In genomic region chr10:97482150-97482549, GRCm38 (mm10) we compare ENCODE assay signal across 20 mouse cellular contexts. TPM values are rescaled to one million over a fixed set of nuclear protein-coding genes. Genes with fewer than 3 reads are reported as not detected.
A peak's percentile ranks its signal among the peaks of the same experiment; 100 is the strongest.
DNase-seq lines count a peak whose midpoint lies in the region; ATAC-seq lines count a peak whose summit lies in the region.
"Had no signal": no experiment of that assay in that cellular context is flagged by ENCODE, and none has a peak within 500 bp of the region (broad histone marks: within the 10 kb centered on the region; RNA-seq: fewer than 3 reads in every experiment).

No protein-coding gene starts in this region.

- no peak for ATAC-seq in embryonic facial prominence, embryonic 13.5 days (ENCODE audit: insufficient number of reproducible peaks, insufficient read depth, low FRiP score, low TSS enrichment, low read depth)
- ATAC-seq in heart, embryonic 15.5 days (replicated peaks; ENCODE audit: insufficient number of reproducible peaks, insufficient read depth, low FRiP score, low read depth): no peak
- no peak for ATAC-seq in limb, embryonic 15.5 days (ENCODE audit: insufficient number of reproducible peaks, low FRiP score, low TSS enrichment, low read depth)
- ATAC-seq in hindbrain, embryonic 16.5 days: no peak
- ATAC-seq: forebrain, embryonic 16.5 days; midbrain, embryonic 16.5 days had no signal

- no peak overlapping the region for H3K9ac ChIP-seq in embryonic facial prominence, embryonic 13.5 days
- no peak overlapping the region for H3K9ac ChIP-seq in heart, embryonic 15.5 days
- H3K9ac ChIP-seq in limb, embryonic 15.5 days: no peak overlapping the region
- H3K9ac ChIP-seq in hindbrain, embryonic 16.5 days (ENCODE audit: low read depth, low read length): no peak overlapping the region
- H3K9ac ChIP-seq: liver, embryonic 14.5 days had no signal

- no peaks in the 10 kb centered on the region for H3K27me3 ChIP-seq in embryonic facial prominence, embryonic 13.5 days
- no peaks in the 10 kb centered on the region for H3K27me3 ChIP-seq in embryonic facial prominence, embryonic 10.5 days (replicated peaks; ENCODE audit: low read depth, poor library complexity, severe bottlenecking)
- no peaks in the 10 kb centered on the region for H3K27me3 ChIP-seq in heart, embryonic 15.5 days
- no peaks in the 10 kb centered on the region for H3K27me3 ChIP-seq in limb, embryonic 15.5 days
- H3K27me3 ChIP-seq in hindbrain, embryonic 16.5 days (replicated peaks; ENCODE audit: control insufficient read depth, insufficient read depth, low read length): no peaks in the 10 kb centered on the region

- H3K4me2 ChIP-seq in embryonic facial prominence, embryonic 13.5 days: peak overlapping the region; percentile 14; the same call in 1 of the 2 replicates
- H3K4me2 ChIP-seq in heart, embryonic 15.5 days: peak overlapping the region; percentile 1; the same call in 1 of the 2 replicates
- H3K4me2 ChIP-seq in limb, embryonic 15.5 days: peak overlapping the region; percentile 30
- H3K4me2 ChIP-seq in hindbrain, embryonic 16.5 days (ENCODE audit: low read length): no peak overlapping the region

- no peak overlapping the region for H3K4me3 ChIP-seq in embryonic facial prominence, embryonic 13.5 days
- no peak overlapping the region for H3K4me3 ChIP-seq in embryonic facial prominence, embryonic 10.5 days
- no peak overlapping the region for H3K4me3 ChIP-seq in heart, embryonic 15.5 days
- peak overlapping the region; percentile 17; the same call in 1 of the 2 replicates for H3K4me3 ChIP-seq in limb, embryonic 15.5 days
- no peak overlapping the region for H3K4me3 ChIP-seq in hindbrain, embryonic 16.5 days (ENCODE audit: low read length)
- H3K4me3 ChIP-seq: layer of hippocampus, adult 2 months had no signal

- DNase-seq in embryonic facial prominence, embryonic 10.5 days (ENCODE audit: low spot score): no peak
- DNase-seq in heart, postnatal 36 days: no peak
- DNase-seq in NIH3T3 (ENCODE audit: low read depth): peak; percentile 56
- no peak for DNase-seq in thymus, postnatal 25 days
- DNase-seq: adrenal gland, adult 2 months; cerebellum, adult 11-12 months; cerebellum, postnatal 36 days; kidney, postnatal 10 days; right cerebral cortex, adult 18-20 months; thymus, postnatal 4 days had no signal

- H3K9me3 ChIP-seq in embryonic facial prominence, embryonic 13.5 days: no peaks in the 10 kb centered on the region
- H3K9me3 ChIP-seq in embryonic facial prominence, embryonic 10.5 days: no peaks in the 10 kb centered on the region
- H3K9me3 ChIP-seq in heart, embryonic 15.5 days (replicated peaks): no peaks in the 10 kb centered on the region
- H3K9me3 ChIP-seq in limb, embryonic 15.5 days: no peaks in the 10 kb centered on the region
- no peaks in the 10 kb centered on the region for H3K9me3 ChIP-seq in hindbrain, embryonic 16.5 days (ENCODE audit: control insufficient read depth, low read length)

- H3K27ac ChIP-seq in embryonic facial prominence, embryonic 13.5 days: no peak overlapping the region
- H3K27ac ChIP-seq in embryonic facial prominence, embryonic 10.5 days (replicated peaks): no peak overlapping the region
- H3K27ac ChIP-seq in heart, embryonic 15.5 days: no peak overlapping the region
- H3K27ac ChIP-seq in limb, embryonic 15.5 days: no peak overlapping the region
- H3K27ac ChIP-seq in hindbrain, embryonic 16.5 days (ENCODE audit: low read depth, low read length): no peak overlapping the region
- H3K27ac ChIP-seq: layer of hippocampus, adult 2 months; liver, embryonic 14.5 days had no signal

- intact Hi-C loops in heart, postnatal 36 days (cut with DNase I): loop anchor here (2.0 to 5.0 kb wide), 3 partner anchors 85 to 185 kb away; no protein-coding TSS in a partner anchor

- WGBS in embryonic facial prominence, embryonic 13.5 days: 74% methylated on average over 5 of the region's 5 CpGs
- WGBS in embryonic facial prominence, embryonic 10.5 days: 87% methylated on average over 5 of the region's 5 CpGs
- WGBS in heart, embryonic 15.5 days: 88% methylated on average over 5 of the region's 5 CpGs
- 78% methylated on average over 5 of the region's 5 CpGs for WGBS in limb, embryonic 15.5 days
- WGBS in hindbrain, embryonic 16.5 days: 94% methylated on average over 5 of the region's 5 CpGs

- H3K36me3 ChIP-seq in embryonic facial prominence, embryonic 13.5 days: no peaks in the 10 kb centered on the region
- no peaks in the 10 kb centered on the region for H3K36me3 ChIP-seq in embryonic facial prominence, embryonic 10.5 days (replicated peaks)
- no peaks in the 10 kb centered on the region for H3K36me3 ChIP-seq in heart, embryonic 15.5 days
- no peaks in the 10 kb centered on the region for H3K36me3 ChIP-seq in limb, embryonic 15.5 days
- no peaks in the 10 kb centered on the region for H3K36me3 ChIP-seq in hindbrain, embryonic 16.5 days (ENCODE audit: control insufficient read depth, insufficient read depth, low read length)

- H3K4me1 ChIP-seq in embryonic facial prominence, embryonic 13.5 days: peaks cover 28% of the 10 kb centered on the region
- peaks cover 29% of the 10 kb centered on the region for H3K4me1 ChIP-seq in embryonic facial prominence, embryonic 10.5 days
- H3K4me1 ChIP-seq in heart, embryonic 15.5 days (replicated peaks): peaks cover 2% of the 10 kb centered on the region; the same call in 1 of the 2 replicates
- peaks cover 10% of the 10 kb centered on the region for H3K4me1 ChIP-seq in limb, embryonic 15.5 days
- H3K4me1 ChIP-seq in hindbrain, embryonic 16.5 days (ENCODE audit: control insufficient read depth, insufficient read depth, low read depth, low read length): peaks cover 5% of the 10 kb centered on the region; the same call in 1 of the 2 replicates

RNA-seq across cellular contexts. Expression of gene Dcn, which starts 2.7 kb away (rescaled TPM):
- polyA plus RNA-seq in embryonic facial prominence, embryonic 13.5 days (2015; fragmentation: Nextera tagmentation; extraction: Ambion mirVana): 202 and 222 TPM in 2 replicates
- polyA plus RNA-seq in embryonic facial prominence, embryonic 10.5 days (2016; fragmentation: Nextera tagmentation; extraction: Ambion mirVana): 2.7 and 4.9 TPM in 2 replicates
- polyA plus RNA-seq in heart, embryonic 15.5 days (2015; fragmentation: Nextera tagmentation; extraction: Ambion mirVana): 374 and 408 TPM in 2 replicates
- 100 to 1,000 TPM; 425 to 437 TPM for total RNA-seq in heart, postnatal 36 days (2021)
- polyA plus RNA-seq in limb, embryonic 15.5 days (2015; fragmentation: Nextera tagmentation; extraction: Ambion mirVana): 1,005 and 1,033 TPM in 2 replicates
- 73.6 and 88.8 TPM in 2 replicates for polyA plus RNA-seq in hindbrain, embryonic 16.5 days (2015; fragmentation: Nextera tagmentation; extraction: Ambion mirVana)
- total RNA-seq: hematopoietic stem cell, adult 5-6 weeks; MEL had no signal

Comparison
In these comparisons a context has a peak if more than half of its experiments do, and no peak if none do; other contexts are left out.
1. RNA of gene Dcn, which starts 2.7 kb away (polyA plus RNA-seq): 1,005 to 1,033 TPM in limb, embryonic 15.5 days, 374 to 408 TPM in heart, embryonic 15.5 days, 202 to 222 TPM in embryonic facial prominence, embryonic 13.5 days and 73.6 to 88.8 TPM in hindbrain, embryonic 16.5 days; 2.7 to 4.9 TPM in embryonic facial prominence, embryonic 10.5 days; every median in the first group is over 10 times any median in the second.